Mouse (Mus musculus): ENCODE data around the gene Btbd3. TPM values are rescaled to one million over a fixed set of nuclear protein-coding genes. Genes with fewer than 3 reads are reported as not detected.
A peak's percentile ranks its signal among the peaks of the same experiment; 100 is the strongest.

Btbd3 gene
- polyA plus RNA-seq, 1 experiment from 2014 or later: 21.3 TPM

DNA sequence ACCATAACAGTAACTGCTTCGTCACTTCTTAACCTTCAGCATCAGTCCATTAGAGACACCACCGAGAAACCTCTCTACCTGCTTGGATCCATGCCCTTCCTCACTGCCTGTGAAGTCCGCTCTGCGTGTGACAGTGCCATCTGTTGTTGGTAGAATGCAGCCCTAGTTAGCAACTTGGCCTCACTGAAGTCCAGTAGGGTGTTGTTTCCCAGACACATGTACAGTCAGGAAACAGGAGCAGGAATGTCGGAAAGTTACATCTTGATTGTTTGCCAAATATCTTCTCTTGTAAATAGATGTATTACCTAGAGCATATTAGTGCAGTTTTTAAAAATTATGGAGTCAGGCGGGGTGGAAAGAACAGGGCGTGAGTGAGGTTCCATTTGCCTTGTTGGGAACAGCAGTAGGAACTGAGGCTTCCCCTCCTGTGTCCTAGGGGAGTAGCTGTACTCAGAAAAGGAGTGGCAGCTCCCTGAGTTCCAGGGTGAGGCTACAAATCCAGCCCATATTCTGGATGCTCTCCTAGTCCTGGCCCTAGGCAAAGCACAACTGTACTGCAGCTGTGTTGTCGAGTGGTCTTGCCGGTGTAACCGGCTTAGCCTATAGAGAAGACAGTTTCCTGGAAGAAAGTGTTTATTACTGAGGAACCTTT, 25.3 kb downstream of the Btbd3 start:
- Histone ChIP-seq H3K4me3 (replicated peaks) (no peak overlapping the region), H3K4me2 (no peak overlapping the region), H3K27me3 (replicated peaks) (no peaks in the 10 kb centered on the region), H3K4me1 (peaks cover 11% of the 10 kb centered on the region), H3K9me3 (no peaks in the 10 kb centered on the region), H3K36me3 (peaks cover 14% of the 10 kb centered on the region; the same call in 1 of the 2 replicates), H3K27ac (no peak overlapping the region), H3K9ac (no peak overlapping the region)
- 75% methylated on average over 10 of the region's 10 CpGs for WGBS
- no peak for ATAC-seq (ENCODE audit: insufficient read depth, low FRiP score, low read depth)

DNA sequence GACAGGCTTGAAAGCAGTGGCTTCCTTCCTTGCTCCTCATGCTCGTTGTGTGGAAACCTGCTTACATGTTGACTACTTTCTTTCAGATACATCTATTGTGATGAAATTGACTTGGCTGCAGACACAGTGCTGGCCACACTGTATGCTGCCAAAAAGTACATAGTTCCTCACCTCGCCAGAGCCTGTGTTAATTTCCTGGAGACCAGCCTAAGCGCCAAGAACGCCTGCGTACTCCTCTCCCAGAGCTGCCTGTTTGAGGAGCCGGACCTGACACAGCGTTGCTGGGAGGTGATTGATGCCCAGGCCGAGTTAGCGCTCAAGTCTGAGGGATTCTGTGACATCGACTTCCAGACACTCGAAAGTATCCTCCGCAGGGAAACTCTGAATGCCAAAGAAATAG, 27.0 kb downstream of the Btbd3 start:
- Histone ChIP-seq H3K4me1 (no peaks in the 10 kb centered on the region), H3K4me2 (no peak overlapping the region), H3K27me3 (replicated peaks) (no peaks in the 10 kb centered on the region), H3K36me3 (peaks cover 17% of the 10 kb centered on the region; the same call in 1 of the 2 replicates), H3K9me3 (no peaks in the 10 kb centered on the region), H3K9ac (no peak overlapping the region), H3K4me3 (replicated peaks) (no peak overlapping the region), H3K27ac (no peak overlapping the region)
- WGBS: 78% methylated on average over 12 of the region's 12 CpGs
- ATAC-seq (ENCODE audit: insufficient read depth, low FRiP score, low read depth): no peak

DNA sequence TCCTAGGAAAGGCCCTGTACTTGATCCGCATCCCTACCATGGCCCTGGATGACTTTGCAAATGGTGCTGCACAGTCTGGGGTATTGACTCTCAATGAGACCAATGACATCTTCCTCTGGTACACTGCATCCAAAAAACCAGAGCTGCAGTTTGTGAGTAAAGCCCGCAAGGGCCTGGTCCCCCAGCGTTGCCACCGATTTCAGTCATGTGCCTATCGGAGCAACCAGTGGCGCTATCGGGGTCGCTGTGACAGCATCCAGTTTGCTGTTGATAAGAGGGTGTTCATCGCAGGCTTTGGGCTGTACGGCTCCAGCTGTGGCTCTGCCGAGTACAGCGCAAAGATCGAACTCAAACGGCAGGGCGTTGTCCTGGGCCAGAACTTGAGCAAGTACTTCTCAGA, 27.5 kb downstream of the Btbd3 start:
- no peak overlapping the region for H3K4me2 ChIP-seq
- H3K36me3 ChIP-seq: peaks cover 17% of the 10 kb centered on the region; the same call in 1 of the 2 replicates
- WGBS: 93% methylated on average over 15 of the region's 15 CpGs
- no peaks in the 10 kb centered on the region for H3K4me1 ChIP-seq
- H3K27me3 ChIP-seq (replicated peaks): no peaks in the 10 kb centered on the region
- no peak overlapping the region for H3K4me3 ChIP-seq (replicated peaks)
- H3K9ac ChIP-seq: no peak overlapping the region
- H3K27ac ChIP-seq: no peak overlapping the region
- no peaks in the 10 kb centered on the region for H3K9me3 ChIP-seq
- no peak for ATAC-seq (ENCODE audit: insufficient read depth, low FRiP score, low read depth)

DNA sequence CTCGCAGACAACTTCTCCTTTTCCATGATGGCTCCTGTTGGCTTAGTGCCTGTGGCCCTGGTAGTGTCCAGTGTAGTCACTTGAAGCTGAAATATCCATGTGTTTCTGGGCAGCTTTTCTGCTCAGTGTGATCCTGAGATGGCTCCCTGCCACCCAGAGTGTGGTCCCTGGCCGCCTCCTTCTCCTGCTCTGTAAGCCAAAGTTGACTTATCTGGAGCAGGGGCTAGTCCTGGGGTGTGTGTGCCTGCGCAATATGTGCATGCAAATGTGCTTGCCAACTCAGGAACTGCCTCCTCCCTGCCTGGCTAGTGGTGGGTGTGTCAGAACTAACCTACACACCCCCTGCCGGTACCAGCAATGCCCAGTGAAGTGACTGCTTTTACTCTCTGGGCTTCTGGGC, 29.4 kb downstream of the Btbd3 start:
- Histone ChIP-seq H3K27ac (no peak overlapping the region), H3K4me3 (replicated peaks) (no peak overlapping the region), H3K36me3 (peaks cover 17% of the 10 kb centered on the region; the same call in 1 of the 2 replicates), H3K4me1 (no peaks in the 10 kb centered on the region), H3K9me3 (no peaks in the 10 kb centered on the region), H3K27me3 (replicated peaks) (no peaks in the 10 kb centered on the region), H3K9ac (no peak overlapping the region), H3K4me2 (no peak overlapping the region)
- no peak; the same call in 1 of the 2 replicates for ATAC-seq (ENCODE audit: insufficient read depth, low FRiP score, low read depth)
- 92% methylated on average over 4 of the region's 4 CpGs for WGBS

DNA sequence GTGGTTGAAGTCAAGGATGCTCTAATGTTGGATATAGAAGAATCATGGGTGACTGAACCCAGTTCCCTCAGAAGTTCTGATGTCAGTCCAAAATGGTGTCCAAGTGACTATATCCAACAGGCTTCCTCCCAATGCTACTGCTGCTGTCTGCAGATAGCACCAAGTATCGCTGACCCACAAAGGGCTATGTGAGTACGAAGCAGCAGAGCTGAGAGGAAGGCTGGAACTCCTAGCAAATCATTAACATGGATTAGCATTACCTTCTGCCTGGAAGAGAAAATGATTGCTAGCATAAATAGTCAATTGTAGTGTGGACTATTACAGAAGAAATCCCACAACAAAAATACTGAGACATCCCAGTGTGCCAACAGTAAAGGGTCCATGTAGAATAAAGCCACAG, 33.8 kb downstream of the Btbd3 start:
- Histone ChIP-seq H3K9me3 (no peaks in the 10 kb centered on the region), H3K4me1 (no peaks in the 10 kb centered on the region), H3K27ac (no peak overlapping the region), H3K4me2 (no peak overlapping the region), H3K27me3 (replicated peaks) (no peaks in the 10 kb centered on the region), H3K4me3 (replicated peaks) (no peak overlapping the region), H3K36me3 (0 out of 2 replicates have a peak, but pooled peaks cover 8% of the 10 kb centered on the region), H3K9ac (no peak overlapping the region)
- no peak for ATAC-seq (ENCODE audit: insufficient read depth, low FRiP score, low read depth)
- WGBS: 79% methylated on average over 2 of the region's 2 CpGs

DNA sequence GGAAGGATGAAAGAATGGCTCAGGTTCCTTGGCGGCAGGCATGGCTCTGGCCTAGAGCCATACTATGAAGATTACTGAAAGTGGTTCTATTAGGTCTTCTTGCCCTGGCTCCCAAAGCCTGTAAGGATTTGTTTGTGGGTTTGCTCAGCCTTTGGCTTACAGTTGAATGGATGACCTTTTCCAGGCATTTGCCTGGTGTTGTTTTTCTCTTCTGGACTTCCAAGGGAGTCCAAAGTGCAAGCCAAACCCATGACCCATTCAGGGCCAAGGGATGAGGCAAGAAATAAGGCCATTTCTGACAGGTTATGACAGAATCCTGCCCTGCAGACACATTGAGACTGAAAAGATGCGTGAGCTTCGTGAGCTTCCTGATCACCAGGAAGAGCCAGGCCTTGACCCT, 37.9 kb downstream of the Btbd3 start:
- H3K27ac ChIP-seq: no peak overlapping the region
- H3K4me3 ChIP-seq (replicated peaks): no peak overlapping the region
- H3K9me3 ChIP-seq: no peaks in the 10 kb centered on the region
- no peaks in the 10 kb centered on the region for H3K4me1 ChIP-seq
- H3K4me2 ChIP-seq: no peak overlapping the region
- H3K9ac ChIP-seq: no peak overlapping the region
- H3K36me3 ChIP-seq: no peaks in the 10 kb centered on the region
- no peaks in the 10 kb centered on the region for H3K27me3 ChIP-seq (replicated peaks)
- 84% methylated on average over 3 of the region's 3 CpGs for WGBS
- ATAC-seq (ENCODE audit: insufficient read depth, low FRiP score, low read depth): no peak

DNA sequence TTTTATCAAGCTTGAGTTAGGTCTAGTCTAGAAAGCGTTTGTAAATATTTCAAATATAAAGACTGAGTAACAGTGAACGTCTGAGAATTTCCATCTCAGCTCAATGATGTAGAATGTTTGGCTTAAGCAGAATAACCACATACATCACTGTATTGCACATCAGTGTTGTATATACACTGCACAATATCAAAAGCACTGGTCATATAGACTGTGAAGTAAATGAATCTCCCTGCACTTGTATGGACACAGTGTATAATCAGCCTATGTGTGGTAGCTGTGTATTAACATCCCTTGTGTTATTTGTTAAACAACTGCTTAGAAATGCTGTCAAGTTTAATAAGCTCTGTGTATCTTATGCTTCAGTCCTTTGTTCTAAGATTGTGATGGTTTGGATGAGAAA, 49.9 kb downstream of the Btbd3 start:
- Histone ChIP-seq H3K4me1 (no peaks in the 10 kb centered on the region), H3K9ac (no peak overlapping the region), H3K36me3 (no peaks in the 10 kb centered on the region), H3K9me3 (no peaks in the 10 kb centered on the region), H3K4me2 (no peak overlapping the region), H3K27ac (no peak overlapping the region), H3K27me3 (replicated peaks) (no peaks in the 10 kb centered on the region), H3K4me3 (replicated peaks) (no peak overlapping the region)
- WGBS: 58% methylated on average over 2 of the region's 2 CpGs
- ATAC-seq (ENCODE audit: insufficient read depth, low FRiP score, low read depth): no peak

DNA sequence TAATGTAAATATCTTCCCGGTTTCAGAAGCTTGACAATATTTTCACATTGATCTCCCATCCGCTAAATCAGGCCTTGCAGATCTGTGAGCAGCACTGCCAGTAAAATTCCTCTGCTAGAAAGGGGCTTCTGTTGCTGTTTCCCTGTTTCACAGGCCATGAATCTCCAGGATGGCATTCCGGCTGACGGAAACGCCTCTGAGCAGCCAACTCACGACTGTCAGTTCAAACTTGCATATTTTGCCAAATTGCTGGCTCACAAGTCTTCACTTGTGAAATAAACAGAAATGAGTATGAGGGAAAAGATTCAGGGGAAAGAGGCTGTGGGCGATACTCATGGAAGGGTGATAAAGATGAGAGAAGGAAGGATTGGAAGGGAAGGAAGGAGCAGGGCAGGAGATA, 59.3 kb downstream of the Btbd3 start:
- ATAC-seq (ENCODE audit: insufficient read depth, low FRiP score, low read depth): no peak
- no peaks in the 10 kb centered on the region for H3K27me3 ChIP-seq (replicated peaks)
- WGBS: 50% methylated on average over 7 of the region's 7 CpGs
- H3K36me3 ChIP-seq: no peaks in the 10 kb centered on the region
- H3K4me3 ChIP-seq (replicated peaks): no peak overlapping the region
- no peak overlapping the region for H3K4me2 ChIP-seq
- H3K27ac ChIP-seq: no peak overlapping the region
- H3K9ac ChIP-seq: no peak overlapping the region
- no peaks in the 10 kb centered on the region for H3K4me1 ChIP-seq
- H3K9me3 ChIP-seq: no peaks in the 10 kb centered on the region

DNA sequence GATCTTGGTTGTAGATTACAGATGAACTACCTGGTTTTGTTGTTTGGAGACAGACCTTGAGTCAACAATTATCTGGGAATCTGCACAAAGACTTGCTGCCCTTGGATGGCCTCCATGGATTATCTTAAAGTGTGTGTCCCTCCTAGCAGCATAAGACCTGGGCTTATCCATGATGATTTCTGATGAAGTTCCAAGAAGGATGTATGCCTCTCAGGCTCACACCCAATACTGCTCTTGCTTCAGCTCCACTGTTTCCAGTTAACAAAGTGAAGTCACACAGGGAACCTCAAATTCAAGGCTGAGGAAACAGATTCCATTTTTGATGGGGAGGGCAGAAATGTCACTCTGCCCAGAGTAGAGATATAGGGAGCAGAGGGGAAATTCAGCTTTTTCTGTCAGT, 64.0 kb downstream of the Btbd3 start:
- Histone ChIP-seq H3K4me2 (no peak overlapping the region), H3K9me3 (no peaks in the 10 kb centered on the region), H3K36me3 (no peaks in the 10 kb centered on the region), H3K4me3 (replicated peaks) (no peak overlapping the region), H3K27ac (peak overlapping the region; percentile 26; the same call in 1 of the 2 replicates), H3K4me1 (no peaks in the 10 kb centered on the region), H3K9ac (no peak overlapping the region), H3K27me3 (replicated peaks) (no peaks in the 10 kb centered on the region)
- no peak for ATAC-seq (ENCODE audit: insufficient read depth, low FRiP score, low read depth)

DNA sequence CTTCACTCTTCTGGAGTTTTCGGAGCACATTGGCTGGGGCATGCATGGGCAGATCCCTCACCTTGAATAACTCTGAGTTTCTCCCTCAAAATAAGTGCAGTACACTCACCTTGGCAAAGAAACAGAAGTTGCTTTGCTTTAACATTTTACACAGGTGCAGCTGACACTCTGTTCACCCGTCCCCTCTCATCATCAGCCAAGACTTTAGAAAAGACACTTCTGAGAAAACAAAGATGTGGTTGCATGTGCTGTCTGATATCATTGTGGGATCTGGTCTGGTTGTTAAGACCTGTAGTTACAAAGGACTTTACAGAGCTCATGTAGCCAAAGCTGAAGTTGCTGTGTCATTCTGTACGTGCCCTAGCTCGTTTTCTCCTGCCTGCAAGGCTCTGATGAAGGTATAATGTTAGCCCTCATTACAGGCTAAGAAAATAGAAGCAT, 64.7 kb downstream of the Btbd3 start:
- Histone ChIP-seq H3K9ac (no peak overlapping the region), H3K27ac (peak overlapping the region; percentile 26; the same call in 1 of the 2 replicates), H3K9me3 (no peaks in the 10 kb centered on the region), H3K4me1 (no peaks in the 10 kb centered on the region), H3K27me3 (replicated peaks) (no peaks in the 10 kb centered on the region), H3K36me3 (no peaks in the 10 kb centered on the region), H3K4me3 (replicated peaks) (no peak overlapping the region), H3K4me2 (no peak overlapping the region)
- no peak for ATAC-seq (ENCODE audit: insufficient read depth, low FRiP score, low read depth)
- 69% methylated on average over 4 of the region's 4 CpGs for WGBS

DNA sequence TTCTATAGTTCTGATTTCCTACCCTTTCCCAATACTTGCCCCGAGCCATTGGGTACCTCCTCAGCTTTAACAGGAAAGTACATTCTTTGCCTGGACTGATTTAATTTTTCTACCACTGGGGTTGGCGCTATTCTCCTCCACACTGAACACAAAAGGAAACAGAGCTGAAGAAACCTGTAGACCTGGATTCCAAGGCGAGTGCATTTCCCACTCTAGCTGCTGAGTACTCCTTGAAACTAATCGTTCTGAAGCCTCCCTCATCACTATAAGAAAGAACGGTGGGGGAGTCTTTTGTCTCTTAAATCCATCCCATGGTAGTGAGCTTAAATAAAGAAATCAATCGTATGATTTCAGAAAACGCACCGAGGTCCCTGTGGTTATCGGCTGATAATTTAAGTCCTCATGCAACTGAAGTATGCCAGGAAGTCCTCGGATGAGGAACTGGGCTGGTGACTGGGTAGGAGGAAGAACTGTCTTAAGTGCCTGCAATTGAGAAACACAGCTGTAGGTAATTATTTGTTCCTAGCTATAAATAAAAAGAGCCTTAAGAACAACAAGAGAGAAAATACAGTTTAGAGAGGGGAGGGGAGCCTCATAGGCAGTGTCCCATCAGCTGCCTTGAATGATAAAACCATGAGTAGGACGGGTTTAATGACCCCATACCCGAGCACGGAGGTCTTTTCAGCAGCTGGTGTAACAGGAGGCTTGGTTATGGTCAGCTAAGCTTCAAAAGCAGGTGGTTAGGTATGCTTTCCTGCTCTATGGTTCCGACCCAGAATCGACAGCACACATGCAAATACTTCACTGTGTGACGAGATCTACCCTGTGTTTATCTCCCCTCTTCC, 66.1 kb downstream of the Btbd3 start:
- H3K4me2 ChIP-seq: no peak overlapping the region
- no peaks in the 10 kb centered on the region for H3K27me3 ChIP-seq (replicated peaks)
- peak overlapping the region; percentile 8; the same call in 1 of the 2 replicates for H3K27ac ChIP-seq
- H3K4me1 ChIP-seq: no peaks in the 10 kb centered on the region
- H3K9me3 ChIP-seq: no peaks in the 10 kb centered on the region
- no peak for ATAC-seq (ENCODE audit: insufficient read depth, low FRiP score, low read depth)
- H3K36me3 ChIP-seq: no peaks in the 10 kb centered on the region
- 72% methylated on average over 16 of the region's 16 CpGs for WGBS
- H3K9ac ChIP-seq: no peak overlapping the region
- no peak overlapping the region for H3K4me3 ChIP-seq (replicated peaks)

DNA sequence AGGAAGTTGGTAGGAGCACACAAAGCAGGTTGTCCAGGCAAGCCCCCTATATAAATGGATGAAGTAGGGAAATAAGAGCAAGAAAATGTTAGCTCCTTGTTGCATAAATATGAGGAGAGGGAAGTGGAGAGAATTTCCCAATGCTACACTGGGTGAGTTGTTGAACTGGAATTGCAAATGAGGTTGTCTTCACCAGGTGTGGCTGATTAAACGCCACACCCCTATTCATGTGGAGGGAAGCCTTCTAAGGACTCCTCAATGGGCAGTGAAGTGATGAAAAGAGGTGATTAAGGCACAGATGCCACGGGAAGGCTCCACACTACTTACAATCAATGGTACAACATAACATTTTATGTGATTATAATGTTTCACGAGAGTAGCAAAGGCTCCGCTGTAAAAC, 70.0 kb downstream of the Btbd3 start:
- 61% methylated on average over 4 of the region's 4 CpGs for WGBS
- no peak; the same call in 1 of the 2 replicates for ATAC-seq (ENCODE audit: insufficient read depth, low FRiP score, low read depth)

More for the DNA sequence above, 70.0 kb downstream of the Btbd3 start:
- Histone ChIP-seq H3K4me1 (no peaks in the 10 kb centered on the region), H3K4me2 (no peak overlapping the region), H3K27me3 (replicated peaks) (no peaks in the 10 kb centered on the region), H3K9me3 (no peaks in the 10 kb centered on the region), H3K36me3 (no peaks in the 10 kb centered on the region), H3K27ac (peak overlapping the region; percentile 11; the same call in 1 of the 2 replicates), H3K9ac (no peak overlapping the region), H3K4me3 (replicated peaks) (no peak overlapping the region)

Measured in stomach, embryonic 15.5 days (tissue).